Mouse (Mus musculus): ENCODE results near the gene Kctd8.

The Kctd8 gene

DNA sequence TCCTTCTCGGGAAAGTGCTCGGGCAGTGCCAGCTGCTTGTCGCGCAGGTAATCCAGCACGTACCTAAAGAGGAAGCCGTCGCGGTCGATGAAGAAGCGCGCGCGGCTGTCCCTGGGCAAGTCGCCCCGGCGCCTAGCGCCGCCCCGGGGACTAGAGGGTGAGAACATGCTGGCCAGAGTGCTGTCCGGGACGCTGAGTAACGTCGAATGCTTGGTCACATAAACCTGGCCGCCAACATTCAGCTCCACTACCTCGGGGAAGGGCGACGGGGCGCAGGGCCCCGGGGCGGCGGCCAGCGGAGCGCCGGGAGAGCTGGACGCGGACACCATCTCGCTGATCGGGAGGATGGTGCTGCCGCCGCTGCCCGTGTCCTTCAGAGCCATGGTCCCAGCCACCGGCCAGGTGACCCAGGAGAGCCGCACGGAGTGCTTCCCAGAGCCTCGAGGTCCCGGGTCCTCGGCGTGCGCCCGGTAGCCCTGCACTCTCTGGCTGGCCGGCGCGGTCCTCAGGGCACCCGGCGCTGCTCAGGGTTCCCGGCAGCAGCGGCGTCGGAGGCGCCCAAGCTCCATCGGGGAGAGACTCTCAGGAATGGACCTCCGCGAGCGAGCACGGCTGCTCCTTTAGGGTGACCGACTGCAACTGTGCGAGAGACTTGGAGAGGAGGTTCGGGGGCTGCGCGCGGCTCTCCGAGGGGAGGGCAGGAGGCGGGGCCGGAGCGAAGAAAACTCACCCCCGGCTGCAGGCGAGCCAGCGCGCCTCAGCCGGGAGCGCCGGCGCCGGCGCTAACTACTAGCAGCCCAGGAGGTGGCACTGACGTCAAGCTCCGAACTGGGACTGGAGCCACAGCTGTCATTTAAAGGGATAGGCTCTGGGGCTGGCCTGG lies at the start of gene Kctd8:
TSS of gene Kctd8 (minus strand) at position 761 of the 883 bp plus-strand sequence.
- DNase-seq (ENCODE audit: low spot score in 2 of 2): peak; percentile 15 to 18

DNA sequence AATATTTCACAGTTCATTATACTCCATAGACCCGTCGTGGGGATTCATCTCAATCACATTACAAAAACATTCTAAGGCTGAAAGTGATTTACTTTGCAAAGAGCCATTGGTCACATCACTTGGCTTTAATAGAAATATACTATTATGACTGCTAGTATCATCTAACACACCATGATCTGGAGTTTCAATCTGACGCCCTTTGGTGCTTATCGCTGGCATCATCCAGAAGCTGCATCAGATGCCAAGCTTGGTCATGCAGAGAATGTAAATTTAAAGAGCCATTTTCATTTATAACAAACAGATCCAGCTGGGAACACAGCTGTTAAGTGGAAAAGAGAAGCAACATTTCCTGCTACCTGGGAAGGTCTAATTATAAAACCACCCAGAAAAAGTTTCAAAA lies 37.6 kb upstream of the Kctd8 start:
- DNase-seq (ENCODE audit: low spot score in 2 of 2): no peak

DNA sequence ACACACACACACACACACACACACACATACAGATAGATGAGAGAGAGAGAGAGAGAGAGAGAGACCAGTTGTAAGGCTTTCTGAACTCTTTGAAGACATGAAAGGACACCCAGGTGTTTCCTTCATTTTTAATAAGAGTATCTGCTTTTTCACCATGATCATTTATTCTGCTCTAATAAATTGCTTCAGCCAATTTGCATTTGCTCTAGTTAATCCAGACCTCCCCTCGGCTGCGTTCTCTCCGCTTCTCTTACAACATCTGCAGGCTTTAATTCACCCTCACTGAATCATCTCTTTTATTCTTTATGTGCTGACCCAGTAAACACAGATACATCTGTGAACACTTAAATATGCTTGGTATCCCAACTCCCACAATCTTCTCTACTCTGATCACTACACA lies 9.1 kb upstream of the Kctd8 start:
- DNase-seq (ENCODE audit: low spot score in 2 of 2): no peak

DNA sequence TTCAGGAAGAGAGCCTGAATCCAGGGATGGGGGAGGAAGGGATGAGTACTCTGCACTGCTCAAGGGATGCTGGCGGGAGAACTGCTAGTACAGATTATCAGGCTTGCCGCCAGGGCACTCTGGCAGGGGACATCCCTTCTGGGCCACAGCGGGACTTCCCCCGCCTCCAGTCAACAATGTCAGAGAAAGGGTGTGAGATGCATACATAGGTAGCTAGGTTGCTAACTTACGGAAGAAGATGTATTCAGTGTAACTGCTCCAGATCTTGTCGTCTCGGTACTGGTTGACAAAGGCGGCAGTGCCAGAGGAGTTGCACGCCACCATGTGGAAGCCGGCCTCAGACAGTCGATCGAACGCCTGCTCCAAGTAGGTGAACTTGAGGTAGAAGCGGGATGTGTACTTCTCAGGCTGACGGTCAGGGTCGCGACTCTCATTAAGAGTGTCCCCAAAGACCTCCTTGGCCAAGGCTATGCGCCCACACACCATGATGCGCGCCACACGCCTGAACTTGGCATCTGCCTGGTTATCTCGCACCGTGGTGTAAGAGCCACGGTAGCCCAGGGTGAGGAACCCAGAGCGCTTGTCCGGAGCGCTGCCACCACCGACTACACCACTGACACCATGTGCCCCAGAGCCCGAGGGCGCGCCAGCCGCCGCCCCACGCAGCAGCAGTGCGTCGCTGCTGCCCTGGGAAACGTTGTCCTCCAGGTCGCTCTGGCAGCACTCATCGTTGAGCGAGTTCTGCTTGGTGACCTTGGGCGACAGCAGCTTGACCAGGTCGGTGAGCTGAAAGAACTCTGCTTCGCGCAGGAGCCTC lies 1.2 kb downstream of the Kctd8 start:
- peak in 1 of 2 experiments; percentile 7 for DNase-seq (ENCODE audit: low spot score in 2 of 2)

DNA sequence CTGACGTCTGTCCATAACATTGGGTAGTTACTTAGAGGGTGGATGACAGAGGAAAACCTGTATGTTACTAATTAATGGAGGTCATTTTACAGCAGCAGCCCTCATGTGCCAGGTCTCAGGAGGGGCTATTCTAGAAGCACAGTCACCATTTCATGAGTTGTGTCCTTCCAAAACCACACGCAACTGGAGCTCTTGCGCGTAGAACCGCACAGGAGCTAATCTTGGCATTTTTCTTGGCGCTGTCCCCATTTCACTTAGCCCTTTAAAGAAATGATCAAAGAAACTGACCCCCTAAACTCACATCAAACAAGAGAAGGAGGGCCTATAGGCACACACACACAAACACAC lies 1.9 kb downstream of the Kctd8 start:
- DNase-seq (ENCODE audit: low spot score in 2 of 2): no peak

DNA sequence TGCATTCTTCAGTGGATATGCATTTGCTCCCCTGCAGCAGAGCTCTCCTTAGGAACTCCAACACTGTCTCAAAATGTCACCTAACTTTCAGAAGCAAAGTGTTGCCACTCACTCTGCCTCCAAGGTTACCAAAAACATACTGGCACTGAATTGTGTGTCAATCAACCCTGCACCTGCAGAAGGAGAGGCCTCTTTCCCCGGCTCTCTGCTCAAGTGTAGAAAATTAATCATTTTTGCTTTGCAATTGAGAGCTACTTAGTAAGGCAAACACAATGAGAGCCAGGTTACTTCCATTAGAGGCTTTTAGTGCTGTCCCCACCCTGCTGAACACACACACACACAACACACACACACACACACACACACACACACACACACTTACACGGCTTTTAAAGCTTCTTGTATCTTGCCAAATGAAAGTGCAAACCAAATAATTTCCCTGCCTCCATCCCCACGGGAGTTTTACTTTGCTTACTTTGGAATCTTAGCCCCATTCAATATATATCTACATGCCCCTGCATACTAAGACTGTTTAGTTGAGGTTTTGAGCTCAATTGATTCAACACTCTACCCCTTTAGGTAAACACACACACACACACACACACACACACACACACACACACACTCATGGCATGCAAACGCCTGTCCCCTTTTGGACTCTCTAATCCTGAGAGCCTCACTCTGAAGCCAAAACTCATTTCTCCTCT lies 2.4 kb downstream of the Kctd8 start:
- DNase-seq (ENCODE audit: low spot score in 2 of 2): no peak

DNA sequence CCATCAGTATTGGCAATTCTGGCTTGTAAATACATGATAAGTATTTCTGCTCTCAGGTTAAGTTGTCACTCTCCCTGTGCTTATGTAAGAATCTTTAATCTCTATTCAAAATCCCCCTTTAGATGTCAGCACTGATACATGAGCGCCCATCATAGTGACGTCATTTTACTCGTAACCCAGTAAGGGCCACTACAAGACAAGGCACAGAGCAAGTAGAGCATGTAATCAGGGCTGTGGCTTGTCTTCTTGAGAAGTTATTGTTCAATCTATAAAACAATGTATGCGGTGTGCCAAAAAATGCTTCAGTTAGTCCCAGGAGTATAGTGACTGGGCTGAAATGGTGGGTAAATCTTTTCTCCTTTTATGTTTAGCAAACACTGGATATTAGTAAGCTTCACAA lies 13.9 kb downstream of the Kctd8 start:
- no peak for DNase-seq (ENCODE audit: low spot score in 2 of 2)

DNA sequence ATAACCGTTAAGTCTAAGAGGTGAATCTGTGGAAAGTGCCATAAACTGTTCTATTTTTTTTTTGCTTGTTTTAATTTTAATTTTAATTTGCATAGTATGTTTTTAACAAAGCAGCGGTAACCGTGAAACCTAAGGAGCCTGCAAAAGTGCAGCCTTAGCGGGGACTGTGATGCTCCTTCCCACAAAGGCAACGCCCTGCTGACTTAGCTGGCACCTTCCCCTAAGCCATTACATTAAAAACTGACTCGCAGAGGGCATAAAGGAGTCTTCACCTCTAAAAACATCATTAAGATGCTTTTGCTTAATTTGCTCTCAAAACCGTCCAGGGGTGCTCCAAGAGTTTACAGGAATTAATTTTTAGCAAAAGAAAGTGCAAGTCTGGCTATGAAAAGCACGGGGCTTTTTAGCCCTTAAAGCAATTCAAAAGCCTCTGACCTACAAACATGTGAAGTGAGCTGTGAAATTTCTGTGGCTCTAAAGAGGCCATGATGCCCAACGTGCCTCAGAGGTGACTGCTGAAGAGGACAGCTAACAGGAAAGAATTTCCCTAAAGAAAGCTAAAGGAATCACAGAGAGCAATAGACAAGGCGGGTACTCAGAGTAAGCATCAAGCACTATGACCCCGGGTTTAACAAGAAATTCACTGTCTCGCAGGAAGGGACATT lies 16.8 kb downstream of the Kctd8 start:
- DNase-seq (ENCODE audit: low spot score in 2 of 2): no peak

DNA sequence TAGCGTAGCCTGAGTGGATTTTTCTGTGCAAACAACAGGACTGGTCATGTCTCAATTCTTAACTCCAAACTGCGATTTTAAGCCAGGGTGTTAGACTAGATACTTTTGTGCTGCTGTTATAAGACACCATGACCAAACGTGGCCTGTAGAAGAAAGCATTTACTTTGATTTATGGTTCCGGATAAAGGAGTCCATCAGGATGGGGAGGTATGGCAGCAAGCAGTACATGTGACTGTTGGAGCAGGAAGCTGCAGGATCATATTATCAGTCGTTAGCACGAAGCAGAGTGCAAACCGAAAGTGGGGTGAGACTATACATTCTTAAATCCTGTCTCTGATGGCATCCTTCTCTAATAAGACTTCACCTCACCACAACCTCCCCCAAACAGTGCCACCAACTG lies 28.9 kb downstream of the Kctd8 start:
- no peak for DNase-seq (ENCODE audit: low spot score in 2 of 2)

DNA sequence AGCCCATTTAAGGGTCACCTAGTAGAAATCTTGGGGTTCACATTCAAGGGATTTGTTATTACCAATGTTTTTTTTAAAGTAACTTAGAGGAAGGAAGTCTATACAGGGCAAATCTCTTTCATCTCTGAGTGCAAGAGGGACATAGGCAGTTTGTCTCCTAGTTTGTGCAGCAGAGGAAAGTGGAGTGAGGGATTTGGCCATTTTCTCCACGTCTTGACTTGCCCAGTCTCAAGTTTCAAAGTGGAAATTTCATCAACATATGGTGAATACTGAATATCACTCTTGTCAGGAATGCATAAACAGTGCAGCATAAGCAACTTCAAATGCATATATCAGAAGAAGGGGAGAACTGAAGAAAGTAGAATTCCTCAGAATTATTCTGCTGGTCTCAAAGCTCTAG lies 39.8 kb downstream of the Kctd8 start:
- no peak for DNase-seq (ENCODE audit: low spot score in 2 of 2)

DNA sequence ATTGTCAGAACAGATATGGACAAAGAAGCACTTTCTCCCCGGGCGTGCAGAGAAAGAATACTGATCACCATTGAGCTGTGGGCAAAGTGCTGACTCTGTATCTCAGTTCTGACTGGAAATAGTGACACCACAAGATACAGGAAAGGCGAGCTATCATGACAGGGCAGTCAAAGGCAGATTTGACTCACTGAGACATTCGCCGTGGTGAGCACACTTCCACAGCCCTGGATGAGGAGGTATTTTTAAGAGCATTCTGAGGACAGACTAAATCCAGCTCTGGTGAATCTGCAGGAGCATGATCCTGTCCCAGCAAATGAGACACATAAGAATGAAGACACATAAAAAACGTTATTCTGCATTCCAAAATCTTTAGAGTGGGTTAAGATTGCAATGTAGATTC lies 49.1 kb downstream of the Kctd8 start:
- DNase-seq (ENCODE audit: low spot score in 2 of 2): no peak

DNA sequence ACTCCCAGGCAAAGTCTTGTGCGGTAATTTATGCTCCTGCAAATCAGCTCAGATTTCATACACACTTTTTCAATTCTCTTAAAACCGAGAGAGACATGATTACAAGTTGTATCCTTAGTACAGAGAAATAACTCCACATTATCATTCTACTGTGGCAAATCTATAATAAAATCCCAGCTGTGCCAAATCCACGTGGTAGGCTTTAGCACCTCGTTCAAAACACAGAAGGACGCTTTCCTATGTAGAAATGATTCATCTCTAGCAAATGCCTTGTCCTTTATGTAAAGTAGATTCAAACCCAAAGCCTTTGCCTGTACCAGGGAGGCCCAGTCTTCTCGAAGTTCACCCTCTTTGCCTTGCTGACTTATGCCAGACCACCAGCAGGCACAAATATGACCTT lies 57.1 kb downstream of the Kctd8 start:
- DNase-seq (ENCODE audit: low spot score in 2 of 2): no peak

DNA sequence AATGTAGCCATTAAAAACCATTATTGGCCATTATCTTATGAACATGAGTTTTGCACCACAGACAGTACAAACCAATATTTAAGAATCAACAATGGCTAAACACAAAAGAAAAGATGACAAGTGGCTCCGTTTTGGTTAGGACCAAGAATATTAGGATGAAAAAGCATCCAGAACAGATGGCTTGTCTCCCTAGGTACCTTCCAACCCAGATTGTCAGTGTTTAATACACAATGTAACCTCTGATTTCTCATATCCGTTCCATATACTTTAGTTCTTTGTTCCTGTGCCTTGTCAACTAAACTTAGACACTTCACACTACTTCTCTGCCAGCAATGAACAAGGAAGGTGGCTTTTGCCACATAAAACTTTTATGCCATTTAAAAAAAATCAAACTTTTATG lies 89.1 kb downstream of the Kctd8 start:
- no peak for DNase-seq (ENCODE audit: low spot score in 2 of 2)

DNA sequence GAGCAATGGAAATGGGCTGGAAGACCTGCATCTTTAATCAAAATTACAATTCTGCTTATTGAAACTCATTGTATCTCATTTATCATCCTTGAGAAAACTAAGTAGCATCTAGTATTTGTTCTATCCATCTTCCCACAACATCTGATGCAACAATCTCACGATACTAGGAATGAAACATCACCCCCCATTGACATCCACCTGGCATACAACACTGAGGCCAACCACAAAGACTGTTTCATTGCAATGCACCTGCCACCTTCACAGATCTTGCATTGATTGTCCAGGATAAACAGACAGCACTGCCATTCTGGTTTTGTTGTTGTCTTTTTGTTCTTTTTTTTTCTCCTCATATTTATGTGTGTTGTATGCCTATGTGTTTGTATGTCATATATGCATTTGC lies 99.5 kb downstream of the Kctd8 start:
- no peak for DNase-seq (ENCODE audit: low spot score in 2 of 2)

DNA sequence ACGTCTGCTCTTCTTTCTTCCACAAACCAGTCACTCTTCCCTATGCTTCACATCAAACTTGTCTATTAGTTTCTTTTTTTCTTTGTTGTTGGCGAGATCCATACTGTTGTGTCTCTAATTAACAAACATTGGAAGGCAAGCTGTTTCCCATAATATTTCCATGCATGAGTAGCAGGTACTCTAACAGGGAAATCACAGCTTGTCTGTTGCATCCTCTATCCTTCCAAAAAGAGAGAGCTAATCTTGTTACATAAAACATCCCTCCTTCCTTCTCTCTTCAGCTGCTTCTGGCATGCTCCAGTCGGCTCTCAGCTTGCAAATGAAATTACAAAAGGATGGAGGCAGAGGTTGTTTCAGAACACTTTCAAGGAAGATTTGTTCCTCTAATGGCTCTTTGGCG lies 107.9 kb downstream of the Kctd8 start:
- no peak for DNase-seq (ENCODE audit: low spot score in 2 of 2)

DNA sequence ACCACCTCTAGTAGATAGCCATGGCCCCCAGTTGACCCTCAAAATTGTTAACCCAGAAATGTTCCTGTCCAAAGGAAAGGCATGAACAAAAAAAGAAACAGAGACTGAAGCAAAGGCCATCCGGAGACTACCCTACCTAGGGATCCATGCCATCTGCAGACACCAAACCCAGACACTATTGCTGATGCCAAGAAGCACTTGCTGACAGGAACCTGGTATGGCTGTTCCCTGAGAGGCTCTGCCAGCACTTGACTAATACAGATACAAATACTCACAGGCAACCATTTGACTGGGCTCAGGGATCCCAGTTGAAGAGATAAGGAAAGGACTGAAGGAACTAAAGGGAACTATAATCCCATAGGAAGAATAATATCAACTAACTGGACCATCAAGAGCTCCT lies 109.8 kb downstream of the Kctd8 start:
- peak in 1 of 2 experiments; percentile 16 for DNase-seq (ENCODE audit: low spot score in 2 of 2)

DNA sequence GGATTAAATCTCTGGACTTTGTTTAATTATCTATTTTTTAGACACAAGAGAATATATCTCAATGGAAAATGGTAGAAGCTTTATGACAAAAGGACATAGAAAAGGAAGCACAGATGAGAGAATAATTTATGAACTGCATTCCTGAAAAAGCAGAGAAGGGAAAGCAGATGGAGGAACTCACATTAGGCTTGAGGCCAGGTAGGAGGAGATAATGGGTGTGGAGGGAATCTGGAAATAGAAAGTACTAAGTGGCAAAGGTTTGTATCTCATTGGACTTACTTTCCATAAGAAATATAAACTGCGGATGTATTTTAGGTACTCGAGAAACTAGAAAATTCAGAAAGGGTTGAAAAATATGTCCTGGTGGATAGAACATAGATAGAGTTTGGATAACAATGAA lies 114.3 kb downstream of the Kctd8 start:
- no peak for DNase-seq (ENCODE audit: low spot score in 2 of 2)

DNA sequence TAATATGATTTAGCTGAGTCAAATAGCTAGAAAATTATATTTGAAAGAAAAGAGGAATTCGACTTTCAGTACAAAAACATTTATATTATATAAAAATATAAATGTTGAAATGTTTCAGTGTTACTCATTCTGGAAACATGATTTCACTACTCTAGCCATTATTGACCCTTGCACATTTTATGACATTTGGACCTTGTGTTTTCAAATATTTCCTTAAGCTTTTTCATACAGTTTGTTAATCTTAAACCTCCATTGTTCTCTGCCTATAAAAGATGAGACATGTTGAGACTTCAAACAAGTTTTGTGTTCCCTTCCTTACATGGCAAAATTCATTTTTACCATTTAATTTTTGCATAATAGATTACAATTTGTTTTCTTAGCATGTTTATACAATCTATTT lies 118.9 kb downstream of the Kctd8 start:
- DNase-seq (ENCODE audit: low spot score in 2 of 2): no peak

DNA sequence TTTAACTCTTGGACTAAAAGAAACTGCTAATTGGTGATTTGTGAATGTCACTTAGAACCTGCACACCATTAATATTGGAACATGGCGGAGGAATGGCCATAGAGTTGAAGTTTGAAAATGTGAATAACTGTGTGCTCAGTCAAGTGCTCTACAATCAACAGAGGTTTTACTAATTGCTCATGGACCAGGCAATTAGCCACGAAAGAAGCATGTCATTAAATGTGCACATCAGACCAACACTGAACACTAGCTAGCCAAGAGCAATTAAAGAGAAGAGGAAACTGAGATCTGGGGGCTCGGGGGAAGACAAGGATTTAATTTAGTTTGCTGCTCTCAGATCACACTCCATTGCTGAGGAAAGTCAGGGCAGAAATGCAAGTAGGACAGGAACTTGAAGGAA lies 126.3 kb downstream of the Kctd8 start:
- no peak for DNase-seq (ENCODE audit: low spot score in 2 of 2)

DNA sequence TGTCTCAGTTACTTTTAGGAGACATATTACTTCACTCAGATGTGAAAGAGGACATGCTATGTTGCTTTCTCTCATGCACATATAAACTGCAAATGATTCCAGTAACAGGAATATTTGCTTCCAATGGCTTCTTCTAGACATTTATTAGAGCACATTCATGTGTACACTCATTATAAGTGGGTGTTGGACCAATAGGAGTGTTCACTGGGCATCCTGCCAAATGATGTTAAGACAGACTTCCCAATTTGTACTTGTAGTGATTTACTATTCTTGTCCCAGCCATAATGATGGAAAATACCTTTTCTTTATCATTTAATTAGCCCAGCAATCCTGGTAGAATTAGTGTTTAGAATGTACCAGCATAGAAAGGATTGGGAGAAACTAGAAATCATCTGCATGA lies 132.1 kb downstream of the Kctd8 start:
- no peak for DNase-seq (ENCODE audit: low spot score in 2 of 2)

DNA sequence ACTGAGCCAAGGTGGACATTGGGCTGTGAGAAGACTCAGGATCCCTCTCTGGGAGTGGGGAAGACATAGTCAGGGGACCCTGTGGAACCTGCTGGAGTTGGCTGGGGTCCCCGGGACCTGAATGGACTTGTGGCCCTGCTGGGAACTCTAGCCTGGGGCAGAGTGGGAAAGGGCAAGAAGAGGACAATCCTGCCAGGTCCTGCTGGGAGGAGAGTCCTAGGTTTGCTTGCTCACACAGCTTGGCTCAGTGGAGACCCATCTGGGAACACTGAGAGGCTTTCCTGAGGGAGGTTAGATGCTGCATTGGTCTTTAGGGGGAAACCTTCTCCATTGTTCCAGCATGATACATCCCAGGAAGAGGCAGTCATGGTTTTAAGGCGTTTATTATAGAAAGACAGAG lies 133.8 kb downstream of the Kctd8 start:
- no peak for DNase-seq (ENCODE audit: low spot score in 2 of 2)

DNA sequence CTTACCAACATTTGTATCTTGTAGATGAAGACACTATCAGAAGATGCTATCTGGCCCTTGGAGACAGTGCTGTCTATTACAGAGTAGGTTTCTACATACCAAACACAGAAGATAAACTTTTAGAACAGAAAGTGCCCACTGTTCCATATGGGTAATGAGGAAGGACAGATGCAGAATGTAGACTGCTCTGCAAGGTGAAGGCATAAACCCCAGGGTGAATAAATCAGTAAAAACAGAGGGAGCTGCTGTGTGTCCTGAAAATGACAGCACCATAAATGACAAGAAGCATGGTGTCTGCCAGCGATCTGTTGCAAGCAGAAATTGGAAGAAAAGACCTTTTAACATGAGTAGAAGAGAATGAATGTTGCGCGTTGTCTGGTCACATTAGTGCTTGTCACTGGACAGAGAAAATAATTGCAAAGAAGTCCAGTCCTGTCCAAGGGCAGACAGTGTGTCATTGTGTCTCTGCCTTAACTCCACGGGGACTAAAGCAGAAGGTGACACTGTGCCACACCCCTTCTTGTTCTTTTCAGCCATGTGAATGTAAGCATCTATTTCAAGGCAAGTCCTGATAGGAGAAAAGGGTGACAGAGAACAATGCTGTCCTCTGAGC lies 181.5 kb downstream of the Kctd8 start:
- DNase-seq (ENCODE audit: low spot score in 2 of 2): no peak
